Mouse (Mus musculus) liver, adult 2 months (tissue): ENCODE measurements at regions not wholly inside any gene's neighbourhood (a gene's known extent, or its start where the extent isn't known, plus 50 kb on each side); places are given as distances from the start of the nearest gene placed in this dataset.

ENCODE experiments used
- CTCF ChIP-seq: fragments of 200-500 bp; IDR thresholded peaks from 2 replicates; pipeline ENCODE4 v1.5.1; 2011; ENCODE audit warnings: low read depth, low read length, control low read depth
- POLR2A ChIP-seq: fragments of 200-500 bp; IDR thresholded peaks from 2 replicates; pipeline ENCODE4 v1.6.1; 2011; ENCODE audit warnings: low read length, control low read depth; ENCODE audit not compliant: insufficient read depth; ENCODE audit errors: extremely low read depth

- TF ChIP-seq POLR2A (no peak), CTCF (no peak)
Observed at GRCm38 (mm10) chr3:123983530-123983929, 292.9 kb upstream of the Ndst3 start.
